Mouse (Mus musculus) midbrain, embryonic 10.5 days (tissue): Measurements from ENCODE around the gene Fxyd2. TPM values are rescaled to one million over a fixed set of nuclear protein-coding genes. Genes with fewer than 3 reads are reported as not detected.

Source experiments
- DNase-seq: peaks from one replicate; pipeline ENCODE4 v3.0.0-alpha.2; 2017; ENCODE audit warnings: low spot score
- H3K27ac ChIP-seq: fragments of 300-500 bp; sonication (generic); replicated peaks from 2 replicates; pipeline ENCODE4 v1.5.1; 2016; ENCODE audit warnings: mild to moderate bottlenecking
- H3K27me3 ChIP-seq: fragments of 300-500 bp; sonication (generic); 2 replicates; pipeline ENCODE4 v1.6.1; 2016; ENCODE audit warnings: low read depth, mild to moderate bottlenecking; ENCODE audit not compliant: poor library complexity, severe bottlenecking
- H3K36me3 ChIP-seq: fragments of 300-500 bp; sonication (generic); 2 replicates; pipeline ENCODE4 v1.6.1; 2016; ENCODE audit warnings: mild to moderate bottlenecking, moderate library complexity
- H3K4me1 ChIP-seq: fragments of 300-500 bp; sonication (generic); 2 replicates; pipeline ENCODE4 v1.6.1; 2016
- H3K4me3 ChIP-seq: fragments of 300-500 bp; sonication (generic); 2 replicates; pipeline ENCODE4 v1.5.1; 2016; ENCODE audit warnings: mild to moderate bottlenecking, moderate library complexity
- H3K9me3 ChIP-seq: fragments of 300-500 bp; sonication (generic); replicated peaks from 2 replicates; pipeline ENCODE4 v1.6.1; 2016; ENCODE audit warnings: mild to moderate bottlenecking
- WGBS: fragments of 180-500 bp; shearing (Covaris S2); methylation state at CpG from one replicate; pipeline ENCODE4 v1.1.7; 2016; 5-methylcytosine and 5-hydroxymethylcytosine counted together
- polyA plus RNA-seq: library from polyadenylated mRNA; unstranded; fragments of >200 nt; fragmentation: Nextera tagmentation; extraction: Ambion mirVana; gene quantifications from 2 replicates; pipeline ENCODE4 v1.2.1, GENCODE M21; 2016

Fxyd2 gene
- polyA plus RNA-seq, 1 experiment from 2014 or later = 0.83 TPM

DNA sequence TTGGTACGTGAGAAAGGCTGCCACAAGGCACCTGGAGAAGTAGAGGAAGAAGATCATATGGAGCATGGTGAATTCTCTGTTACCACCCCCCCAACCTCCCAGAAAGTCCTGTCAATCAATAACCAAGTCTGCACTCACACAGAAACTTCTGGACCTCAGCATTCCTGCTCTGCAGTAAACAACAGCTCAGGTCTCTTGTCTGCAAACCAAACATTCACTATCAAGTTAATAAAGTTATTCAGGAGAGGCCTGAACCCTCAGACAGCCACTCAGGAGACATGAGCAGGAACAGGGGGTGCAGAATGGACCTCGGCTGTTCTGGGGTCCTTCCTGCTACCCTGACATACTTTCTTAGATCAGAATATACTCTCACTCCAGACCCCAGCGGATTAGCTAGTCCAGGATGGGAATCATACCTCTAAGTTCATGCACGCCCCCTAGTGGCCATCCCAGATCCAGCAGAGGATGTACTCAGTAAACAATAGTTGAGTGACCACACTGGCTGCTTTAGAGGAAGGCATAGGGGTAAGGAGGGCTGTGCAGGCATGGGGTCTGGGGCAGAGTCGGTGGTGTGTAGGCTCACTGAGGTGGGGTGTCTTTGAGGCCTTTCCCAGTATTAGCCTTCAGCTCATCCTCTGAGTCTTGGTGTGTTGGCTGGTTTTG, 14.1 kb downstream of the Fxyd2 start:
- Histone ChIP-seq H3K4me1 (peaks cover 7% of the 10 kb centered on the region), H3K27ac (no peak overlapping the region), H3K4me3 (no peak overlapping the region), H3K36me3 (no peaks in the 10 kb centered on the region), H3K9me3 (no peaks in the 10 kb centered on the region), H3K27me3 (peaks cover 21% of the 10 kb centered on the region)
- WGBS = 57% methylated on average over 5 of the region's 5 CpGs
- peak; percentile 52 for DNase-seq

DNA sequence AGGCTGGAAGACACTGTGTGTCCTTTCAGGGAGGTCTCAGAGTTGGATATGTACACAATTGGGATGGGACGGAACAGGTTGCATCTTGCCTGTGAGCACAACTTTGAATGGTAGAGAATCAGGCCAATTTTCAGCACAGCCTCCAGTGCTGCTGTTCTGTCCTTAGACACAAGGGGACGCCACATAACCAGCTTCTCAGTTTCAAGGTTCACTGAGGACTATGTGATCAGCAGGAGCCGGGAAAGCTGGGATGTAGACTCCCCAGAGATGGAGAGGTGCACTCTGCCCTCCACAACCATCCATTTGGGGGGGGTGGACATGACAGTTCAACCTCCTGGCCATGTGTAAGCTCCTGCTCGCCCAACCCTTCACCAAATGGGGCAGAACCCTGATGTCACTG, 16.4 kb downstream of the Fxyd2 start:
- no peak overlapping the region for H3K4me3 ChIP-seq
- no peak overlapping the region for H3K27ac ChIP-seq
- peak; percentile 28 for DNase-seq
- peaks cover 4% of the 10 kb centered on the region; the same call in 1 of the 2 replicates for H3K27me3 ChIP-seq
- no peaks in the 10 kb centered on the region for H3K9me3 ChIP-seq
- no peaks in the 10 kb centered on the region for H3K36me3 ChIP-seq
- 50% methylated on average over 4 of the region's 4 CpGs for whole genome bisulfite sequencing
- peaks cover 7% of the 10 kb centered on the region for H3K4me1 ChIP-seq

DNA sequence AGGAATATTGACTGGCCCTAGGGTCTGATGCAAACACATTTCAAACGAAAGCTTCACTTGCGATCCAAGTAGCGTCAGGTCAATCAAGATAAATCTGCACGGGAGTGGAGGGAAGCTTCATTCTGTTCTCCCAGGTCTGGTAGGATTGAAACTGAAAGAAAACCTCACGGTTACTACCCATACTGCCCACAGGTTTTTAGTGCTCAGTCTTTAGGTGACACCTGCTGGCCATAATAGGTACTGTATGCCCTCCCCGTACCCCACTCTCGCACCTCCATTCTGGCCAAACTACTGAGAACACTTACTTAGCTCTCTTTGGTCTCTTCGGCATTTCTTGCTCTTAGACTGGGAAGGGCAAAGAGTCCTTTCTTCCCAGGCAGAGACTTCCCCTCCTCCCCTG, 17.8 kb downstream of the Fxyd2 start:
- H3K27me3 ChIP-seq = no peaks in the 10 kb centered on the region
- no peaks in the 10 kb centered on the region for H3K36me3 ChIP-seq
- peaks cover 3% of the 10 kb centered on the region for H3K4me1 ChIP-seq
- H3K4me3 ChIP-seq = no peak overlapping the region
- no peaks in the 10 kb centered on the region for H3K9me3 ChIP-seq
- no peak overlapping the region for H3K27ac ChIP-seq
- WGBS = 28% methylated on average over 8 of the region's 8 CpGs
- DNase-seq = peak; percentile 39

DNA sequence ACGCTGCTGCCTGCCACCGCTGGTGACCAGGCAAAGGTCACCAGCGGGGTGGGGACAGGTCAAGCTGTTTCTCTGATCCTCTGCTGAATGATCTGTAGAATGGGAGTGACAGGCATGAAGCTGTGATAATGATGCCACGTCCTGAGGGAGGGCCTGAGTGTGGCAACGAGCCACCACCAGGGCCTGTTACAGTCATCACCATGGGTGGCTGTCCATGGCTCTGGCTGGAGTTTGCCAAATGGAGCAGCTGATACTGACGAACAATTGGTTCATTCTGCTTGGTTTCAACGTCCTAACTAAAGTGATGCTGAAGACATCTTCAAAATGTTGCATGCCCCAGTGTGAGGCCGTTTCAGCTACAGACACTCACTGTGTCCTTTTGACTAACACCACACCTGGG, 18.8 kb downstream of the Fxyd2 start:
- Histone ChIP-seq H3K27ac (no peak overlapping the region), H3K9me3 (no peaks in the 10 kb centered on the region), H3K4me1 (no peaks in the 10 kb centered on the region), H3K36me3 (no peaks in the 10 kb centered on the region), H3K4me3 (no peak overlapping the region), H3K27me3 (no peaks in the 10 kb centered on the region)
- no peak for DNase-seq
- WGBS = 70% methylated on average over 8 of the region's 8 CpGs

DNA sequence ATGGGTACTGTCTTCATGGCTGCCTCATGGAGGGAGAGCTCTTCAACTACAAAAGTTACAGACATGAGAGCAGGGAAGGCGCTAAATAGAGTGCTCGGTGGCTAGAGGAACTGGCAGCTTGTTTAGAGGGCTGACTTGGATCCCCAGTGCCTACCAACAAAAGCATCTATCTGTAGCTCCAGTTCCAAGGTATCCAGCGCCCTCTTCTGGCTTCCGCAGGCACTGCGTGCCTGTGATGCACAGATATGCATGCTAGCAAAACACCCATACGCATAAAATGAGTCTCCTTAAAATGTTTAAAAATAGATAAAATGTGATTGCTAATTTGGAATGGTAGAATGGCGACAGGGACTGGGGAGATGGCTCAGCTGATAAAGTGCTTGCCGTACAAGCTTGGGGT, 21.7 kb downstream of the Fxyd2 start:
- 61% methylated on average over 8 of the region's 8 CpGs for WGBS
- H3K27ac ChIP-seq = no peak overlapping the region
- 0 out of 2 replicates have a peak, but pooled peaks cover 3% of the 10 kb centered on the region for H3K27me3 ChIP-seq
- no peaks in the 10 kb centered on the region for H3K4me1 ChIP-seq
- no peaks in the 10 kb centered on the region for H3K36me3 ChIP-seq
- H3K9me3 ChIP-seq = no peaks in the 10 kb centered on the region
- no peak overlapping the region for H3K4me3 ChIP-seq
- no peak for DNase-seq

DNA sequence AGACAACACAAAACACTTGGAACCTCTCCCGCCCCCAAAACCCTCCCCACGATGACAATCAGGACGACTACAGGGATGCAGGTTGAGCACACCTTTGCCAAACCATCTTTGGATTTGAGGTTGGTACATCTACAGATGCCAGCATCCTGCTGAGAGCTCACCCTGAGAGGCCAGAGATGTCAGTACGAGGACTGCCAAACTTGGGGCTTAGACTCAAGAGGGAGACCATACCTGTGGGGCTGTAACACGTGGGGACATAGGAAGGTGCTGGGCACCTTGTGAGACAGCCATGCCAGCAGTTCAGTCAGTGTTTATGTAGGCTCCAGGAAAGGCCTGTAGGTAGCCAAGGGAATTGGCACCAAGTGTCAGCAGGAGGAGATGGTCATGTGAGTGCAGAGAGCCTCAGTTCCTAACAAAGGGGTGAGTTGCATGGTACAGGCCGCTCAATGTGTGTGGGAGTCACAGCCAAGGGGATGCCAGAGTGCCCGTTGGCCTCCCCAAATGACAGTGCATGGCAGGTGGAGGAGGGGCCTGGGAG, 23.4 kb downstream of the Fxyd2 start:
- 80% methylated on average over 7 of the region's 7 CpGs for WGBS
- no peak overlapping the region for H3K4me3 ChIP-seq
- DNase-seq = no peak
- H3K9me3 ChIP-seq = no peaks in the 10 kb centered on the region
- H3K36me3 ChIP-seq = no peaks in the 10 kb centered on the region
- peaks cover 17% of the 10 kb centered on the region for H3K27me3 ChIP-seq
- H3K4me1 ChIP-seq = no peaks in the 10 kb centered on the region
- no peak overlapping the region for H3K27ac ChIP-seq

DNA sequence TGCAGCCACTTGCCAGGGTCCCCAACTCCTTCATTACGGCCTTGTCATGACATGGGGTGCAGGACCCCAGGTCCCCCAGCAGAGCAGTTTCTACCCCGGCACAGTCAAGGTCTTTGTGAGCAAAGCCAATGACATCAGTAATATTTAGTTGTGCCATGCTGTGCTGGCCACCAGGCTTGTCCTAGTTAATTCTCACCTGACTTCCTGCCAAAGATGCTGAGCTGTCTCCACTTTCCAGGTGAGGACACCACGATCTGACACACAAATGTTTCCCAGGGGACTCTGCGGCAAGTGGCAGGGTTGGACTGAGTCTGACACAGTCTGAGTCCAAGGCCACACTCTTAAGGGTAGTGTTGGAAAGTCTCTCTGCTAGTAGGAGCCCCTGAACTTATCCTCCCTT, 27.0 kb downstream of the Fxyd2 start, which contains the start of gene Dscaml1:
Gene Dscaml1, plus strand, starts transcription at position 173 of the 400 bp plus-strand sequence.
- Histone ChIP-seq H3K4me1 (peaks cover 17% of the 10 kb centered on the region), H3K27me3 (peaks cover 53% of the 10 kb centered on the region), H3K9me3 (no peaks in the 10 kb centered on the region), H3K4me3 (no peak within 1 kb of the TSS), H3K27ac (no peak within 1 kb of the TSS), H3K36me3 (no peaks in the 10 kb centered on the region)
- no peak for DNase-seq
- WGBS = 86% methylated on average over 4 of the region's 4 CpGs

DNA sequence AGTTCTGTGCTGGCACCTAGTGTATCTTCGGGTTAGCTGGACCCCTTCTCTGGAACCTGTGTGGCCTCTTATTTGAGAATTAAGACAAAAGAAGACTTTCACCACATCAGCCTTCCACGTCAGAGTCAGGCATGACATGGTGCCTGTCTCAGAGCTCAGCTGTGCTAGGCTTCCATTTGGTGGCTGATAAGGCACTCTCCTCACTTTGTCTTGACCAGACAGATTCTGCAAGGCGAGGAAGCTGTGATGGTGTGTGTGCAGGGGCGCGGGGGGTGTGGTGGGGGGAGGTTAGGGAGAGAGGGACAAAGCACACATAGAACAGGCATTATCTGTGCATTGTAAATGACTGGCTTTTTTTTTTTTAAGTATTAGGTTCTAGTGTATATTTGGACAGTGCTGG, 29.9 kb downstream of the Fxyd2 start:
- H3K9me3 ChIP-seq = no peaks in the 10 kb centered on the region
- peaks cover 81% of the 10 kb centered on the region for H3K27me3 ChIP-seq
- H3K4me1 ChIP-seq = peaks cover 24% of the 10 kb centered on the region
- no peak overlapping the region for H3K4me3 ChIP-seq
- H3K27ac ChIP-seq = no peak overlapping the region
- H3K36me3 ChIP-seq = no peaks in the 10 kb centered on the region
- no peak for DNase-seq
- WGBS = 20% methylated on average over 5 of the region's 5 CpGs

DNA sequence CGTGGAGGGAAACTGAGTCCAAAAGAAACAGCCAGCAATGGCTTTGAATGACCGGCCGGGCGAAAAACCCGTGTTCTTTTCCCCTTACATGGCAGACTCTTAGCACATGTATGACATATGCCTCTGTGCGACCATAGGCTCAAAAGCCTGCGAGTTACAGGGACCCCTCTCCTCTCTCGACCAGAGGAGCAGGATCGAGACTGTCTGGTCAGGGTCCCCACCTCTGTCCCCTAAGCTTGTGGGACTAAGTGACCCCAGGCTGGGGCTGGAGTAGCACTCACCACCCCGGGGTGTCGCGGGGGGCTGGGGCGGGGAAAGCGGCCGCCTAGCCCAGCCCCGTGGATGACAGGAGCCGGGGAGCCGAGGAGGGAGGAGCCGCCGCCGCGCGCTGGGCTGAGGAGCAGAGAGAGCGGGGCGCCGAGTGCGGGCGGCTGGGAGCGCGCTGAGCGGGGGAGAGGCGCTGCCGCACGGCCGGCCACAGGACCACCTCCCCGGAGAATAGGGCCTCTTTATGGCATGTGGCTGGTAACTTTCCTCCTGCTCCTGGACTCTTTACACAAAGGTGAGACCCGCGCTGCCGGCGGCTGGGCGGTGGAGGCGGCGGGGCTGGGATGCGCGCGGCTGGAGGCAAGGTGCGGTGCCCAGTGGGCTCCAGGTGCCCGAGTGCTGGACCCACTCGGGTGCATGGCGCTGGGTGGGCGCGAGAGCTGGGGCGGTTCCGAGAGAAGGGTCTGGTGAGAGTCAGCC, 30.7 kb downstream of the Fxyd2 start:
- Histone ChIP-seq H3K27ac (0 out of 2 replicates have a peak overlapping the region, but pooled peaks have one; percentile 17), H3K36me3 (no peaks in the 10 kb centered on the region), H3K4me1 (peaks cover 24% of the 10 kb centered on the region), H3K9me3 (no peaks in the 10 kb centered on the region), H3K27me3 (peaks cover 83% of the 10 kb centered on the region), H3K4me3 (peak overlapping the region; percentile 50)
- DNase-seq = peak; percentile 50
- WGBS = 2% methylated on average over 52 of the region's 54 CpGs

DNA sequence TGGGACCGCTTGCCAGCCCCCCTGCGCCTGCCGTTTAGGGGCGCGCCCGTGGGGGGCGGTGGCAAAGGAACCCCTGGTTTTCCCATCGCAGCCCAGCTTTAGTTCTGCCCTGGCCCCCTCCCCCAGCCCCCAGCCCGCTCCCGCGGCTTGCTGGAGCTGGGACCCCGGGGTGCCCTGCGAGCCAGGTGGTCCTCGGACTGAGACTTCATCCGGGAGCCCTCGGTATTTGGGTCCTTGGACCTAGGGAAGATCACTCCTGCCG, 31.2 kb downstream of the Fxyd2 start:
- DNase-seq = no peak
- H3K9me3 ChIP-seq = no peaks in the 10 kb centered on the region
- H3K36me3 ChIP-seq = no peaks in the 10 kb centered on the region
- WGBS = 1% methylated on average over 17 of the region's 17 CpGs
- H3K4me1 ChIP-seq = peaks cover 24% of the 10 kb centered on the region
- peaks cover 84% of the 10 kb centered on the region for H3K27me3 ChIP-seq
- H3K4me3 ChIP-seq = peak overlapping the region; percentile 50
- 0 out of 2 replicates have a peak overlapping the region, but pooled peaks have one; percentile 17 for H3K27ac ChIP-seq

DNA sequence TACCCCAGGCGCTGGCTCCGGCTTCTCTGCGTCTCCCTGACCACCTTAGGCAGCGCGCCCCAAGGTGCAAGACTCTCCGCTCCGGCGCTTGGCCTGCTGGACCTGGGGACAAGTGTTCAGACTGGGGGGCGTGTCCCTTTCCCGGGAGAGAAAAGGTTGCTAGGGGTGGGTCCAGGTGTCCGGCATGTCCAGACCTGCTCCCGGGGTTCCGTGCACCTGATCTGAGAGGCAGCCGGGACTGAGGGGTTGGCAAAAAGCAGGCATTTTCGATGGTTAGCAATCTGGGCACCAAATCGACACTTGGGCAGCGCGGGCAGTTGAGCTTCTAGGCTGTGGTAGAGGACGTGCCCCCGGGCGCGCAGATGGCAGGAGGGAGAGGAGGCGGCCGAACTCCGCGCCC, 31.7 kb downstream of the Fxyd2 start:
- WGBS = 3% methylated on average over 26 of the region's 26 CpGs
- Histone ChIP-seq H3K4me3 (peak overlapping the region; percentile 50), H3K9me3 (no peaks in the 10 kb centered on the region), H3K36me3 (no peaks in the 10 kb centered on the region), H3K27ac (no peak overlapping the region), H3K27me3 (peaks cover 87% of the 10 kb centered on the region), H3K4me1 (peaks cover 24% of the 10 kb centered on the region)
- DNase-seq = no peak

DNA sequence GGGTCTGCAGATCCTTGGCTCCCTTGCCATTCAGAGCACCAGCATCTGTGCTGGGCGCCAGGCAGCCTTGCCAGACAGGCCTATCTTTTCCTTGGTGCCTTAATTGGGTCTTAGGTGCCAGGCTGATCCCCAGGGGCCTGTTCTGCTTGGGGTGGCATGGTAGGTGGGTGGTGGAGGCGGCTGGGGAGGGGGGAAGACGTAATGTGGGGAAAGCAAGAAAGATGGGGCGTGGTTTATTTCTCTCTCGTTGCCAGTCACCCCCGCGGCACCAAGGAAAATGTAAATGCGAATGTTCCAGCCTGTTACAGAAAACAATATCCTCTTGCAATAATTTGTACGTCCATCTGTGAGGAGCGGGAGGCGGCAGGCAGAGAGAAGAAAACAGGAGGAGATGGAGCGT, 33.2 kb downstream of the Fxyd2 start:
- 78% methylated on average over 12 of the region's 12 CpGs for WGBS
- peaks cover 74% of the 10 kb centered on the region for H3K27me3 ChIP-seq

DNA sequence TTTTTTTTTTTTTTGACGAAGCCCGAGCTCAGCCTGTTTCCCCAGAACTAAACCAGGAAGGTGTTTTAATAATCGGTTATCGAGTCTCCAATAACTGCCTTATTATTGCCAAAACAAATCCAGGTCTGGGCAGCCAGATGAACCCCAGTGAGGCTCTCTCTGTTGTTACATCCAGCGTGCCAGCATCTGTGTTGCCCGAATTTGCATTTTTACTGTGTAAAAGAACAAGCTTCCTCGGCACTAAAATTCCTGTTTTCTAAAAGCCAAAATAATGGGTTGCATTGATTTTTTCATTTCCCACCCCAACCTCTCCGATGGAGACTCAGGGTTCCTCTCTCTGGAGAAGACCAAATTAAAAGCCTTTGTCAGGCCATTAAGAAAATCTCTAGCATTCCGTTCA, 33.6 kb downstream of the Fxyd2 start:
- DNase-seq = no peak
- Histone ChIP-seq H3K36me3 (no peaks in the 10 kb centered on the region), H3K4me3 (no peak overlapping the region), H3K27ac (no peak overlapping the region), H3K4me1 (peaks cover 24% of the 10 kb centered on the region), H3K9me3 (no peaks in the 10 kb centered on the region), H3K27me3 (peaks cover 69% of the 10 kb centered on the region)
- WGBS = 83% methylated on average over 9 of the region's 9 CpGs

More for the DNA sequence above, 33.2 kb downstream of the Fxyd2 start:
- Histone ChIP-seq H3K9me3 (no peaks in the 10 kb centered on the region), H3K27ac (no peak overlapping the region), H3K4me1 (peaks cover 24% of the 10 kb centered on the region), H3K36me3 (no peaks in the 10 kb centered on the region), H3K4me3 (no peak overlapping the region)
- no peak for DNase-seq
